Mouse (Mus musculus): Measurements from ENCODE around the gene Mdm2.

DNA sequence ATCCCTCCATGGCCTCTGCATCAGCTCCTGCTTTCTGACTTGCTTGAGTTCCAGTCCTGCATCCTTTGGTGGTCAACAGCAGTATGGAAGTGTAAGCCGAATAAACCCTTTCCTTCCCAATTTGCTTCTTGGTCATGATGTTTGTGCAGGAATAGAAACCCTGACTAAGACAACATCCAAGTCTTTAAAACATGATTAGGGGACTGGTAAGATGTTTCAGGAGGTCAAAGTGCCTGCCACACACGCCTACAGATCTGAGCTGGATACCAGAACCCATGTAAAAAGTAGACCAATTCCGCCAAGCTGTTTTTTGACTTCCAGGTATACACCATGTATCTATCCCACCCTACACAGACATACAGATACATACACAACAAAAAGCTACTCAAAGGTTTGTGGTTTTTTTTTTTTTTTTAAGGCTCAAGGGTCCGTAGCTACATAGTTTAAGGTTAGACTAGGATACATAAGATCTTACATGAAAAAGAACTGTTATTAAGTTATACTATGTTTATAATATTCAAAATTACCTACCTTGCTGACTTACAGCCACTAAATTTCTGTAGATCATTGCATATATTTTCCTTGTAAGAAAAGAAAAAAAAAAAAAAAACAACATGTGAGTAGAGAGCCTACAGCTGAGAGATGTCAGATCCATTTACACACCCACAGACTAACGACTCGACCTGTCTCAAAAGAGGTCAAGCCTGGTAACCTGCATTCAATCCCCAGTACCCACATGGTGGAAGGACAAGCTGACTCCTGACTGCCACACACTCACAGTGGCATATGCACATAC is 9.3 kb downstream of the Mdm2 start:
- TF ChIP-seq CTCF (IDR thresholded peaks at IDR 0.05; ENCODE audit: extremely low read depth, insufficient read depth, insufficient read length, insufficient replicate concordance), result no peak
- TF ChIP-seq POLR2A (IDR thresholded peaks at IDR 0.05; ENCODE audit: low read depth, low read length), result no peak
